Mouse (Mus musculus): ENCODE measurements around the gene Lims1. TPM values are rescaled to one million over a fixed set of nuclear protein-coding genes. Genes with fewer than 3 reads are reported as not detected.

Lims1 gene
- polyA plus RNA-seq, 1 experiment, result 38.8 TPM

- TF ChIP-seq POLR2A (IDR thresholded peaks at IDR 0.05; ENCODE audit: control insufficient read depth, extremely low read depth, insufficient read depth, low read length, poor library complexity), result no peak
- no peak for TF ChIP-seq CTCF (IDR thresholded peaks at IDR 0.05; ENCODE audit: borderline replicate concordance, control insufficient read depth, extremely low read depth, insufficient read depth, low read length, poor library complexity)
- H3K4me3 ChIP-seq (ENCODE audit: control insufficient read depth, insufficient read depth, low read length), result no peak overlapping the region
- H3K36me3 ChIP-seq (ENCODE audit: control insufficient read depth, insufficient read depth, low read length), result no peaks in the 10 kb centered on the region
- no peaks in the 10 kb centered on the region for H3K27me3 ChIP-seq (ENCODE audit: control insufficient read depth, insufficient read depth, low read length)
- peaks cover 13% of the 10 kb centered on the region for H3K4me1 ChIP-seq (replicated peaks; ENCODE audit: control insufficient read depth, insufficient read depth, low read length)
- WGBS, result 93% methylated on average over 3 of the region's 3 CpGs
- peak overlapping the region; percentile 78 for H3K27ac ChIP-seq (ENCODE audit: control insufficient read depth, insufficient read depth, low read length)
- no peak for DNase-seq
These were observed 33.2 kb downstream of the Lims1 start for GRCm38 (mm10) chr10:58356460-58356859.

GRCm38 (mm10) chr10:58359123-58359522, 35.9 kb downstream of the Lims1 start:
- TF ChIP-seq CTCF (IDR thresholded peaks at IDR 0.05; ENCODE audit: borderline replicate concordance, control insufficient read depth, extremely low read depth, insufficient read depth, low read length, poor library complexity) (no peak), POLR2A (IDR thresholded peaks at IDR 0.05; ENCODE audit: control insufficient read depth, extremely low read depth, insufficient read depth, low read length, poor library complexity) (no peak)
- Histone ChIP-seq H3K27me3 (ENCODE audit: control insufficient read depth, insufficient read depth, low read length) (no peaks in the 10 kb centered on the region), H3K27ac (ENCODE audit: control insufficient read depth, insufficient read depth, low read length) (no peak overlapping the region), H3K36me3 (ENCODE audit: control insufficient read depth, insufficient read depth, low read length) (no peaks in the 10 kb centered on the region), H3K4me3 (ENCODE audit: control insufficient read depth, insufficient read depth, low read length) (no peak overlapping the region), H3K4me1 (replicated peaks; ENCODE audit: control insufficient read depth, insufficient read depth, low read length) (peaks cover 11% of the 10 kb centered on the region)
- peak; percentile 56 for DNase-seq
- WGBS, result 72% methylated on average over 2 of the region's 2 CpGs

GRCm38 (mm10) chr10:58359952-58360351, 36.7 kb downstream of the Lims1 start:
- Histone ChIP-seq H3K4me1 (replicated peaks; ENCODE audit: control insufficient read depth, insufficient read depth, low read length) (peaks cover 8% of the 10 kb centered on the region), H3K27ac (ENCODE audit: control insufficient read depth, insufficient read depth, low read length) (no peak overlapping the region), H3K4me3 (ENCODE audit: control insufficient read depth, insufficient read depth, low read length) (no peak overlapping the region), H3K27me3 (ENCODE audit: control insufficient read depth, insufficient read depth, low read length) (no peaks in the 10 kb centered on the region), H3K36me3 (ENCODE audit: control insufficient read depth, insufficient read depth, low read length) (no peaks in the 10 kb centered on the region)
- 77% methylated on average over 7 of the region's 7 CpGs for WGBS
- no peak for TF ChIP-seq POLR2A (IDR thresholded peaks at IDR 0.05; ENCODE audit: control insufficient read depth, extremely low read depth, insufficient read depth, low read length, poor library complexity)
- TF ChIP-seq CTCF (IDR thresholded peaks at IDR 0.05; ENCODE audit: borderline replicate concordance, control insufficient read depth, extremely low read depth, insufficient read depth, low read length, poor library complexity), result no peak
- DNase-seq, result no peak

GRCm38 (mm10) chr10:58362745-58363144, 39.5 kb downstream of the Lims1 start:
- Histone ChIP-seq H3K36me3 (ENCODE audit: control insufficient read depth, insufficient read depth, low read length) (no peaks in the 10 kb centered on the region), H3K4me3 (ENCODE audit: control insufficient read depth, insufficient read depth, low read length) (no peak overlapping the region), H3K4me1 (replicated peaks; ENCODE audit: control insufficient read depth, insufficient read depth, low read length) (no peaks in the 10 kb centered on the region), H3K27ac (ENCODE audit: control insufficient read depth, insufficient read depth, low read length) (no peak overlapping the region), H3K27me3 (ENCODE audit: control insufficient read depth, insufficient read depth, low read length) (no peaks in the 10 kb centered on the region)
- 29% methylated on average over 1 of the region's 1 CpGs for WGBS
- TF ChIP-seq CTCF (IDR thresholded peaks at IDR 0.05; ENCODE audit: borderline replicate concordance, control insufficient read depth, extremely low read depth, insufficient read depth, low read length, poor library complexity) (no peak), POLR2A (IDR thresholded peaks at IDR 0.05; ENCODE audit: control insufficient read depth, extremely low read depth, insufficient read depth, low read length, poor library complexity) (no peak)
- no peak for DNase-seq

GRCm38 (mm10) chr10:58364770-58365515, 41.7 kb downstream of the Lims1 start:
- H3K27ac ChIP-seq (ENCODE audit: control insufficient read depth, insufficient read depth, low read length), result no peak overlapping the region
- TF ChIP-seq POLR2A (IDR thresholded peaks at IDR 0.05; ENCODE audit: control insufficient read depth, extremely low read depth, insufficient read depth, low read length, poor library complexity), result no peak
- no peak for TF ChIP-seq CTCF (IDR thresholded peaks at IDR 0.05; ENCODE audit: borderline replicate concordance, control insufficient read depth, extremely low read depth, insufficient read depth, low read length, poor library complexity)
- no peaks in the 10 kb centered on the region for H3K36me3 ChIP-seq (ENCODE audit: control insufficient read depth, insufficient read depth, low read length)
- H3K27me3 ChIP-seq (ENCODE audit: control insufficient read depth, insufficient read depth, low read length), result no peaks in the 10 kb centered on the region
- H3K4me3 ChIP-seq (ENCODE audit: control insufficient read depth, insufficient read depth, low read length), result no peak overlapping the region
- peaks cover 5% of the 10 kb centered on the region for H3K4me1 ChIP-seq (replicated peaks; ENCODE audit: control insufficient read depth, insufficient read depth, low read length)
- no peak for DNase-seq
- 83% methylated on average over 5 of the region's 5 CpGs for WGBS

GRCm38 (mm10) chr10:58368791-58369706, 45.8 kb downstream of the Lims1 start:
- H3K36me3 ChIP-seq (ENCODE audit: control insufficient read depth, insufficient read depth, low read length), result no peaks in the 10 kb centered on the region
- no peak for DNase-seq
- no peaks in the 10 kb centered on the region for H3K27me3 ChIP-seq (ENCODE audit: control insufficient read depth, insufficient read depth, low read length)
- peaks cover 10% of the 10 kb centered on the region for H3K4me1 ChIP-seq (replicated peaks; ENCODE audit: control insufficient read depth, insufficient read depth, low read length)
- peak overlapping the region; percentile 92 for H3K27ac ChIP-seq (ENCODE audit: control insufficient read depth, insufficient read depth, low read length)
- WGBS, result 72% methylated on average over 7 of the region's 7 CpGs
- TF ChIP-seq CTCF (IDR thresholded peaks at IDR 0.05; ENCODE audit: borderline replicate concordance, control insufficient read depth, extremely low read depth, insufficient read depth, low read length, poor library complexity), result no peak
- no peak overlapping the region for H3K4me3 ChIP-seq (ENCODE audit: control insufficient read depth, insufficient read depth, low read length)

All from thymus, adult 2 months (tissue).